Mouse (Mus musculus) stomach, embryonic 15.5 days (tissue): ENCODE measurements around the gene Pknox2. TPM values are rescaled to one million over a fixed set of nuclear protein-coding genes. Genes with fewer than 3 reads are reported as not detected.

ENCODE experiments used
- ATAC-seq: fragments of 200-750 bp; cut with Nextera tagmentation; 2 replicates; pipeline ENCODE4 v1.8.0; 2017; ENCODE audit warnings: low read depth, moderate number of reproducible peaks, moderate TSS enrichment; ENCODE audit not compliant: insufficient read depth, low FRiP score
- H3K27ac ChIP-seq: fragments of 300-500 bp; sonication (generic); 2 replicates; pipeline ENCODE4 v1.5.1; 2015; ENCODE audit warnings: mild to moderate bottlenecking, inconsistent platforms
- H3K27me3 ChIP-seq: fragments of 300-500 bp; sonication (generic); replicated peaks from 2 replicates; pipeline ENCODE4 v1.6.1; 2015; ENCODE audit warnings: inconsistent platforms
- H3K36me3 ChIP-seq: fragments of 300-500 bp; sonication (generic); 2 replicates; pipeline ENCODE4 v1.6.1; 2015; ENCODE audit warnings: inconsistent platforms
- H3K4me1 ChIP-seq: fragments of 300-500 bp; sonication (generic); 2 replicates; pipeline ENCODE4 v1.6.1; 2015; ENCODE audit warnings: inconsistent platforms
- H3K4me2 ChIP-seq: fragments of 300-500 bp; sonication (generic); 2 replicates; pipeline ENCODE4 v1.6.1; 2015; ENCODE audit warnings: mild to moderate bottlenecking, inconsistent platforms
- H3K4me3 ChIP-seq: fragments of 300-500 bp; sonication (generic); replicated peaks from 2 replicates; pipeline ENCODE4 v1.5.1; 2015; ENCODE audit warnings: inconsistent platforms
- H3K9ac ChIP-seq: fragments of 300-500 bp; sonication (generic); 2 replicates; pipeline ENCODE4 v1.6.1; 2015; ENCODE audit warnings: inconsistent platforms
- H3K9me3 ChIP-seq: fragments of 300-500 bp; sonication (generic); 2 replicates; pipeline ENCODE4 v1.6.1; 2016; ENCODE audit warnings: inconsistent platforms
- WGBS: fragments of 180-500 bp; shearing (Covaris S2); methylation state at CpG from one replicate; pipeline ENCODE4 v1.1.7; 2015; 5-methylcytosine and 5-hydroxymethylcytosine counted together
- polyA plus RNA-seq: library from polyadenylated mRNA; unstranded; fragments of >200 nt; fragmentation: Nextera tagmentation; extraction: Ambion mirVana; gene quantifications from 2 replicates; pipeline ENCODE4 v1.2.1, GENCODE M21; 2015

The Pknox2 gene
- polyA plus RNA-seq, 1 experiment from 2014 or later, result 8.3 TPM

DNA sequence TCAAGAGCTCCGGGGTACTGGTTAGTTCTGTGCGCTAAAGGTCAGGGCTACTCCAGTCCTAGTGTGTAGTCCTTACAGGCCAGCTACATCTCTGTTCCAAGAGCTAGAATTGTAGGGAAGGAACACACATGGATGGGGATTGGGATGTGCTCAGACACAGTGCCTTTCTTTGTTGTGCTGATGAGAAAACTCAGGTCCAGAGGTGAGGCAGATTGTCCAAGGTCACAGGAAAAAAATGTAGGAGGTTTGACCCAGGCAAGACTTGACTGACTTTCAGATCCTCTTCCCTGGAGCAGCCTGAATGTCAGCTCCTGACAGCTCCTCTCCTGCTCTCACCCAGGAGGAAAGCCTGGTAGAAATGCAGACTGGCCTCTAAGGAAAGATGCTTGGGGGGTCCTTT lies 29.7 kb downstream of the Pknox2 start:
- ATAC-seq, result no peak
- 95% methylated on average over 2 of the region's 2 CpGs for WGBS
- Histone ChIP-seq H3K36me3 (no peaks in the 10 kb centered on the region), H3K9me3 (no peaks in the 10 kb centered on the region), H3K4me3 (no peak overlapping the region), H3K9ac (no peak overlapping the region), H3K4me2 (no peak overlapping the region), H3K4me1 (no peaks in the 10 kb centered on the region), H3K27ac (no peak overlapping the region), H3K27me3 (no peaks in the 10 kb centered on the region)

DNA sequence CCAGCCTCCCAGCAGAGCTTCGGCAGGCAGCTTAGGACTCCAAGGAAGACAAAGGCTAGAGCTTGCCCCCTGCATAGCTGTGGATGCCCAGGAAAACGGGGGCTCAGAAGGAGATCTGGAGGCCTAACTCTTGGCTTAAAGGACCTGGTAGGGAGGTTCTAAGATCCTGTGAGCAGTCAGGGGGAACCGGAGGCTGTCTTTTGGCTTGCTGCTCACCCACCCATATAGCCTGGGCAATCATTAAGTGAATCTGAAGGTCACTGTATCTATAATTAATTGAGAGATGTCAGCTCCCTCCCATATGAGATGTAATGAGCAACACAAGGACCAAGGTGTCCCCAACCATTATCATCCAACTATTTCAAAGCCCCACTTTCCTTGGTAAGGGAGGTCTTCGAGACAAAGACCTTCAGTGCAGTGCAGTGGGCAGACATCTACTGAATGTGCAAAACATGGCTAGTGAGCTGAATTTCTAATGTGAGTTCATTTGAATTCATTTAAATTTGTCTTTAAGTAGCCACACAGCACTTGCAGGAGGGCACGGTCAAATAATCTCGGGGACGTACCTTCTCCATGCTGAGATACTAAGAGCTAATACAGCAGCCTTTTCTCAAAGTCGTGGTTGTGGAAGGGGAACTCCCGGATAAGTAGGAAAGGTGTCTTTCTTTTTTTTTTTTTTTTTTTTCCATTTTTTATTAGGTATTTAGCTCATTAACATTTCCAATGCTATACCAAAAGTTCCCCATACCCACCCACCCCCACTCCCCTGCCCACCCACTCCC lies 30.4 kb downstream of the Pknox2 start:
- Histone ChIP-seq H3K27me3 (no peaks in the 10 kb centered on the region), H3K27ac (no peak overlapping the region), H3K9me3 (no peaks in the 10 kb centered on the region), H3K9ac (no peak overlapping the region), H3K4me1 (no peaks in the 10 kb centered on the region), H3K36me3 (no peaks in the 10 kb centered on the region), H3K4me2 (no peak overlapping the region), H3K4me3 (no peak overlapping the region)
- 84% methylated on average over 9 of the region's 9 CpGs for WGBS
- no peak for ATAC-seq

DNA sequence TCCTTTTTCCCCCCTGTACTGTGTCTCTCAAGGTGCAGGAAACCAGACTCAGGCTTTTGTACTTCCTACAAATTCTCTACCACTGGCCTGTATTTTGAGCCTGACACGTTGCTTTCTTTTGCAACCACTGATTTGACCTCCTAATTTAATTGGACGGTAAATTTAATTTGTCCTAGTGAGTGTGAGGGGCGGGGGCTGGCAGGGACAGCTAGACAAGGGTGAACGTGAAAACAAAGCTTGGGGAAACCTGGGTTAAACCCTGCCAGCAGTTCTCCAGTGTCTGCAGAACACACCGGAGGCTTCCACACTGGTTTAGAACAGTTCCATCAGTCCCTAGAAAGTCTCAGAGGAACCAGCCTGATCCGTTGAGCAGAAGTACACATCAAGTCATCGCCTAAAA lies 31.4 kb downstream of the Pknox2 start:
- H3K4me2 ChIP-seq, result no peak overlapping the region
- no peak overlapping the region for H3K27ac ChIP-seq
- no peaks in the 10 kb centered on the region for H3K27me3 ChIP-seq
- H3K4me3 ChIP-seq, result no peak overlapping the region
- no peaks in the 10 kb centered on the region for H3K9me3 ChIP-seq
- ATAC-seq, result no peak
- WGBS, result 84% methylated on average over 7 of the region's 7 CpGs
- H3K36me3 ChIP-seq, result no peaks in the 10 kb centered on the region
- H3K4me1 ChIP-seq, result no peaks in the 10 kb centered on the region
- no peak overlapping the region for H3K9ac ChIP-seq

DNA sequence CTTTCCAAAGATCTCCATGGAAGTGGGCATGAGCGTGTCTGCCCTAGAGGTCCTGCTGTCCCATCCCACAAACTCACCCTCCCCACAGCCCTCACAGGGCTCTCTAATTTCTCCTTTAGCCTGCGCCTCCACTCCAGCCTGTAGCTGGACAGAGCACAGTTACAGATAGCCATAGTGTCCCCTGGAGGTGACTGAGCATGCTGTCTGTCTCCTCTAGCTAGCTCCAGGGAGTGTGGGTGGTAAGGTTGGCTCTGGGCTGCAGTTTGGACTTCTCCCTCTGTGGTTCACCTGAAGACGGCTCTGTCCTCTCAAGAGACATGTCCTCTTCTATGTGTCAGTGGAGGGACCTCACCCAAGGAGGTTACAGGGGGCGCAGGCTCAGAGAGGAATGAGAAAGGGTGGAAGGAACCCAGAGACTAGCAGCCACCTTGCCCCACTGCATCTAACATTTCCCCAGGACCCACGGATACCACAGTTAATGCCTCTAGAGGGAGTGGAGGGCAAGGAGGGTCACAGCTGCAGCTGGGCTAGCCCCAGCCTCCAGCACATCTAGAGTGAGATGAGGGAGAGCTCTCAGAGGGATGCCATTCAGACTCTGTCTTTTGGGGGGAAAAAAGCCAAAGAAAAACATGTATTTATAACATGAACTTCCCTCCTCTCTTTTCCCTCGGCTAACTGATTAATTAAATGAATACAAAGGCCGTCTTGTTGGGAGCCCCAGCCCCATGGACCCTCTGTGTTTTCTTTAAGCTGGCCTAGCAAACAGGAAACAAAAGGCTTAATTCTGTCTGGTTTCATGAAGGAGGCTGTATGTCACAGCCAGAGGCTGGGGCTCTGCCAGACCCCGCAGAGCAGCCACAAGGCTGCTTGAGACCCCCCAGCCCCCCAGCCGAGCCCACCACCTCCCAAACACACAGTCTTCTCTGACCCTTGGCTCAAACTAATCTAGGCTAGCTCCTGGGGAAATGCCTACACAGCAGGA lies 32.6 kb downstream of the Pknox2 start:
- no peaks in the 10 kb centered on the region for H3K4me1 ChIP-seq
- WGBS, result 43% methylated on average over 9 of the region's 9 CpGs
- no peak overlapping the region; the same call in 1 of the 2 replicates for H3K27ac ChIP-seq
- no peaks in the 10 kb centered on the region for H3K36me3 ChIP-seq
- no peak overlapping the region for H3K9ac ChIP-seq
- H3K27me3 ChIP-seq, result no peaks in the 10 kb centered on the region
- H3K4me3 ChIP-seq, result no peak overlapping the region
- no peak for ATAC-seq
- no peaks in the 10 kb centered on the region for H3K9me3 ChIP-seq
- H3K4me2 ChIP-seq, result no peak overlapping the region

DNA sequence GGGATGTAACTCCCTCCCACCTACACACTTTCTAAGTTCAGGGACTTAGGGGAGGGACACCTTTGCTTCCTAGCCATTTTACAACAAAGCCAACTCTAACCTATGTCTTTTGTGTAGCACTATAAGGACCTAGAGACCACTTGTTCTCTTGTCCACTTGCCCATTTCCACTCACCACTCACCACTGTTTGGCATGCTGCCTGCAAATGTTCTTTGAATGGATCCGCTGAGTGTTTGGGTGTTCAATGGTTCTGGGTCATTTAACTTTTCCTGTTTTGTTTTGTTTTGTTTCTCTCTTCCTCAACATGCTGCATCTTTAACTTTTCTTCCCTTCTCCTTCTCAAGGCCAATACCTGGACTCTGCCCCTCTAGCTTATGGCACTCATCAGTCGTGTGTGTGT lies 39.7 kb downstream of the Pknox2 start:
- H3K36me3 ChIP-seq, result no peaks in the 10 kb centered on the region
- WGBS, result 67% methylated on average over 2 of the region's 2 CpGs
- no peak for ATAC-seq
- H3K9me3 ChIP-seq, result no peaks in the 10 kb centered on the region
- no peak overlapping the region for H3K9ac ChIP-seq
- H3K27me3 ChIP-seq, result no peaks in the 10 kb centered on the region
- no peaks in the 10 kb centered on the region for H3K4me1 ChIP-seq
- H3K4me3 ChIP-seq, result no peak overlapping the region
- no peak overlapping the region for H3K27ac ChIP-seq
- H3K4me2 ChIP-seq, result no peak overlapping the region

DNA sequence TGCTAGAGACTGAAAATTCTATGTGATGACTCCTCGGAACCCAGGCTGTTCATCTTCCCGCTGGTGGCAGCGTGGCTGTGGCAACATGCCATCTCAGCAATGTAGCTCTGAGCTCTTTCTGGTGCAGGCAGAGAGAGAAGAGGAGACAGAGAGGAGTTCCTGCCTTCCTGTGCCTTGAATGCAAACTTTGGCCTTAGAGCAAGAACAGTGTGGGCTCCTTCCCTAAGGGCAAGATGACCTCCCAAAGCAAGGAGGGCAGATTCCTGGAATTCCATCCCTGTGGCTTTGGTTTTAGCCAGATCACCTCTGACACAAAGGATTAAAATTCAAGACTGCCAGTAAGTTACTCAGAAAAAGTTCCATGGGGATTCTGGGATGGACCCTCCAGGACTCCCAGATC lies 40.4 kb downstream of the Pknox2 start:
- Histone ChIP-seq H3K4me3 (no peak overlapping the region), H3K4me2 (no peak overlapping the region), H3K36me3 (no peaks in the 10 kb centered on the region), H3K27me3 (no peaks in the 10 kb centered on the region), H3K4me1 (0 out of 2 replicates have a peak, but pooled peaks cover 2% of the 10 kb centered on the region), H3K9me3 (no peaks in the 10 kb centered on the region), H3K27ac (no peak overlapping the region), H3K9ac (no peak overlapping the region)
- no peak for ATAC-seq
- WGBS, result 52% methylated on average over 3 of the region's 3 CpGs

DNA sequence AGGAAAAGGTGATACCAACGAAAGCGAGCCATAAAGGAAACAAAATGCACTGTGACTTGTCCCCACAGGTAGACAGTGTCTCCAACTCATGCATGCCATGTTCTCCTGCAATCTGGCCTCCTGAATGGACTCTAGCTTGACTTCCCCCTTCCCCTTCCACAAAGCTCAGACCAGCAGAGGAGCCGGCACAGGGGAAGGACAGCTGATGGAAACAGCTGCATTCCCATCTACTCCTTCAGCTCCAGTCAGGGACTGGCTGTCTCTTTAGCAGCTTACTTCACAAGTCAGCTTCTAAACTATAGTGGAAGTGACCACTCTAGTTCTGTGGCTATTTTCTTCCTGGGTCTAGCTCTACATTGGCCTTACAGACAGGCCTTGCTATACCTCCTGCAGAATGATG lies 43.0 kb downstream of the Pknox2 start:
- Histone ChIP-seq H3K27ac (no peak overlapping the region), H3K4me3 (no peak overlapping the region), H3K27me3 (no peaks in the 10 kb centered on the region), H3K9ac (no peak overlapping the region), H3K4me1 (peaks cover 15% of the 10 kb centered on the region; the same call in 1 of the 2 replicates), H3K4me2 (no peak overlapping the region), H3K36me3 (no peaks in the 10 kb centered on the region), H3K9me3 (no peaks in the 10 kb centered on the region)
- no peak for ATAC-seq
- 68% methylated on average over 3 of the region's 3 CpGs for WGBS

DNA sequence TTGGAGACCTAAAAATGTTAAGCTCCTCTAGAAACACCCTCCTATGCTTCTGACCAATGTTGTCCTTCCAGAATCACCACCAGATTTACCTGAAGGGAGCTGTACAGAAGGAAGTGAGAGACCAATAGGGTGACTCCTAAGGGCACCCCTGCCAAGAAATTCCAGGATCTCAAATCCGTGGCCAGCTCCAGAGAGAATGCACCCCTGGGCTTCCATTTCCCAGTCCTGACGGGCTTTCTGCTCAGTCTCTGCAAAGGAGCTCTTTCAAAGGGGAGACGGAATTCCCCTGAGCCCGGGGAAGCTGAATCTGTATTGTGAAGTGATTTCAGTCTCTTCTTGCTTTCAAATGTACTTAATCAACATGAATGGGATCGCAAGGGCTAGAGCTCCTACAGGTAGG lies 43.4 kb downstream of the Pknox2 start:
- 49% methylated on average over 5 of the region's 5 CpGs for WGBS
- no peak for ATAC-seq
- no peaks in the 10 kb centered on the region for H3K27me3 ChIP-seq

DNA sequence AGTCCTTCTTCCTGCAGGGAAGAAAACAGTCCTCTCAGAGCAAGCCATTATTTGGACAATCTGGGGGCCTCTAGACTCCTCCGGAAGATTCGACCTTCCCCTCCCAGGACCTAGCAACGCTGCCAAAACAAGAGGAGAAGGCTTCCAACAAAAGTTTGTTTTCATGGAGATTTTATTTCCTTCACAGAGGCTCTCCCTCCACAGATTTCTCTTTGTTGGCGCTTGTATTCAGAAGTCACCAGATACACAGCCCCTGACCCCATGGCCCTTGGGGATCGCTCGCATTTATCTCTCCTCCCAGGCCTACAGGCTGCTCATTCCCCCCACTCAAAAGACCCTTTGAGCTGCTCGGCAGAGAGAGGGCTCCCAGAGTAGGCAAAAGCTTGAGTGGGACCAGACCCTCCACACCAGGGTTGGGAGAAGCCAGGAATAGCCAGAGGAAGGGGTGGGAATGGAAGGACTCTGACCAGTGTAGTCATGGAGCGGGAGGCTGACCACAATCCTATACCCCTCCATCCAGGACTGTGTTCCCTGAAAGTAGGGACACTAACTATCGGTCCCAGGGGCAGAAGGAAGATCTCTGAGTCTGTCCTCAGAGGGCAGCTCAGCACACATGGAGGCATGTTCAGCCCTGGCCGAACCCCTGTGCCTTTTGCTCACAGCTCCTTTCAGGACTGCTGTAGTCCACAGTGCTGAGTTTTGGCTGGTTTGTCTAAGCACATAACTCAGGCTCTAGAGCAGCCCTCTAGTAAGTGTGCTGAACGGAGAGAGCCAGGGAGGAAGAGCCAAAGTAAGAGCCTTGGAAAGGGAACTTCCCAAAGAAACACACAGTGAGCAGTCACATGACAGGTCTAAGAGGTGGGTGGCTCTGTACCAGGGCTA lies 45.9 kb downstream of the Pknox2 start:
- peaks cover 15% of the 10 kb centered on the region; the same call in 1 of the 2 replicates for H3K4me1 ChIP-seq
- no peaks in the 10 kb centered on the region for H3K27me3 ChIP-seq
- no peak overlapping the region for H3K4me2 ChIP-seq
- ATAC-seq, result peak; percentile 68
- no peaks in the 10 kb centered on the region for H3K9me3 ChIP-seq
- no peak overlapping the region for H3K9ac ChIP-seq
- H3K36me3 ChIP-seq, result no peaks in the 10 kb centered on the region
- WGBS, result 38% methylated on average over 11 of the region's 11 CpGs
- no peak overlapping the region for H3K4me3 ChIP-seq
- peak overlapping the region; percentile 75 for H3K27ac ChIP-seq

More for the DNA sequence above, 43.4 kb downstream of the Pknox2 start:
- Histone ChIP-seq H3K4me2 (no peak overlapping the region), H3K36me3 (no peaks in the 10 kb centered on the region), H3K9ac (no peak overlapping the region), H3K4me1 (peaks cover 15% of the 10 kb centered on the region; the same call in 1 of the 2 replicates), H3K27ac (no peak overlapping the region), H3K9me3 (no peaks in the 10 kb centered on the region), H3K4me3 (no peak overlapping the region)

DNA sequence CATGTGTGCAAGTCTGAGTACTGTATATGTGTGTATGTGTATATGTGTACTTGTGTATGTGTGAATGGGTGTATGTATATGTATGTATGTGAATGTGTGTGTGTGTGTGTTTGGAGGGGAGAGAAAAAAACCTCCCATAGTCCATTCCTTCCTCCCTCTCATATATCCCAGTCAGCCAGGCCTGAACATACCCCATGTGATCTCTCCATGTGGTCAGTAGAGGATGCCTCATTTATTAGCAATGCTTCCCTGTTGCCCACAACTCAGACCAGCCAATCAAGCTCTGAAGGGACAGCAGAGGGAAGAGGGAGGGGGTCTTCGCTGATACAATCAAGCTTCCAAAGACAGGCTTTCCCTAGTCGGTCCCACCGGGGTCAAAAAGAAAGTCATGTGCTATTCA lies 47.6 kb downstream of the Pknox2 start:
- Histone ChIP-seq H3K9ac (no peak overlapping the region), H3K36me3 (no peaks in the 10 kb centered on the region), H3K4me1 (peaks cover 15% of the 10 kb centered on the region; the same call in 1 of the 2 replicates), H3K4me3 (no peak overlapping the region), H3K4me2 (no peak overlapping the region), H3K27me3 (no peaks in the 10 kb centered on the region), H3K9me3 (no peaks in the 10 kb centered on the region), H3K27ac (no peak overlapping the region)
- WGBS, result 80% methylated on average over 3 of the region's 3 CpGs
- no peak for ATAC-seq

DNA sequence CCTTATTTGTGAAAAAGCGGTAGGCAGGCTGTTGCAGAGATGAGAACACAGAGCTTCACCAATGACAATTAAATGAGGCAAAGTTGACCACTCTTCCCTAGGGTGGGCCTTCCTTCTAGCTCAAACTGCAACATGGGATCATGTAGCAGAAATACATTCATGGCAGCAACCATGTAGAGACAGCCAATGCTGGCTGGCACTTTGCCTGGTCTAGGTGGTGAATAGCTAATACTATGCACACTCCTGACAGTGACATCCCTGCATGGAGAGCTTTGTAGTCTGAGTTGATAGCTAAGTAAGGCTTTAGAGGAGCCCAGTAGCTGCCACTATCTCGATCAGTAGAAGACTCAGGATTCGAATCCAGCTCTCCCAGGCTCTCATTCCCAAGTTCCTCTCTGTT lies 48.6 kb downstream of the Pknox2 start:
- H3K4me2 ChIP-seq, result no peak overlapping the region
- 87% methylated on average over 3 of the region's 3 CpGs for WGBS
- no peak for ATAC-seq

More for the DNA sequence above, 48.6 kb downstream of the Pknox2 start:
- H3K27me3 ChIP-seq, result no peaks in the 10 kb centered on the region
- no peak overlapping the region for H3K9ac ChIP-seq
- no peaks in the 10 kb centered on the region for H3K9me3 ChIP-seq
- peaks cover 15% of the 10 kb centered on the region; the same call in 1 of the 2 replicates for H3K4me1 ChIP-seq
- no peak overlapping the region for H3K4me3 ChIP-seq
- H3K36me3 ChIP-seq, result no peaks in the 10 kb centered on the region
- H3K27ac ChIP-seq, result no peak overlapping the region
